Mouse (Mus musculus): Measurements from ENCODE around the gene Selenbp2.
"Not testable (repeated sequence)": the region's sequence is repeated elsewhere in the genome, so short reads cannot be mapped to it uniquely, and the experiment has no call there.

Gene Selenbp2

DNA sequence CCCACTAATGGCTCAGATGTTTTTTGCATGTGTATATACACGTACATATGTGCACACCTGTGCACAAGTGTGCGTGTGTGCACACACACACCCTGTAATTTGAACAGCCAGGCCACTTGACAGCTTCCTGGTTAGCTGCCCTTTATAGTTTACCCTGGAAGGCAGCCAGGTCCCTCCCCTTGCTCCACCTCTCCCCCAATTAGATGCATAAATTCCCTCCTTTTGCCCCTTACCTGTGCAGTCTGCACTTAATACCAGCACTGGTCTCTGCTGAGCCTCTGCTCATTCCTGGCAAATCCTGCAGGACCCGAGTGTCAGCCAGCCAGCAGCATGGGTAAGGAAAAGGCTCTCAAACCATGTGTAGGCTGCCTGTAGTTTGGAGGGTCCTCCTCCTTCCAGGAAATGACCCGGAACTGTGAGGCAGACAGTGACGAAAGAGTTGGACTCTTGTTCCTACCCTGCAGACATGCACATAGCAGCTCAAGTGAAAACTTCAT lies at the start of gene Selenbp2:
Gene Selenbp2 (plus strand): TSS at position 228 of the 497 bp plus-strand sequence.
- in situ Hi-C loops (cut with MboI; ENCODE audit: low sequenced_read_pairs) = no loop called here

DNA sequence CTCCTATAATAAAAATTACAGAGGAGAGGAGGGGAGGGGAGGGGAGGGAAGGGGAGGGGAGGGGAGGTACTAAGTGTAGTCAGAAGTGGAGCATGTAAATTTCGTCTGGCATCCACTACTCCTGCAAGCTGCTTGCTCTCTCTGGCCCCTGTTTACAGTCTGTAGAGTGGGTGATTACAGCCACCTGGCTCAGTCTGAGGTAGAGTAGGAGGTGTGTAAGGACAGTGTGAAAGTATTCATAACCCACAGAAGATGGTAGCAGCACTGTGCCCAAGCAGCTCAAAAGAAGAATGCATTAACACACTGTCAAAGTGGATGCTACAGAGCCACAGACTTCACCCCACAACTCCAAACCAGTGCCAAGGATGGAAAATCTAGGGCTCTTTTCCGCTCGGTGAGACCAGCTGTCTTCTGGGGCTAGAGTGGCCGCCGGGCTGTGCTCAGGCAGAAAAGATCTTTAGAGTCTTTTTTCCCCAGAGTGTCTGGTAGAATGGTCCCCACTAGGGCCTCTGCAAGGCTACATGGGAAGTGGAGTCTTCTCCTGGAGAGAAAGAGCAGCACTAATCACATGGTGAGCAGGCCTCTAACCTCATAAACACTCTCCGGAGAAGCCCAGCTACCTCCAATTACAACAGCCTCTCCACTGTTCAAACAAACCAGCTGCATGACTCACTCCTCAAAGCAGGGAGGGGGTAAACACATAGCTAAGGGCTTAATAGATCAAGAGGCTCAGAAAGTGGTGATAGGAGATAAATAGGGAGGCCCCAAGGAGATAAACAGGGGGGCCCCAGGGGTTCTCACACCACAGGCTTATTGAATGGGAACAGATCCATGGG lies 44.4 kb upstream of the Selenbp2 start:
- in situ Hi-C loops (cut with MboI; ENCODE audit: low sequenced_read_pairs) = no loop called here

DNA sequence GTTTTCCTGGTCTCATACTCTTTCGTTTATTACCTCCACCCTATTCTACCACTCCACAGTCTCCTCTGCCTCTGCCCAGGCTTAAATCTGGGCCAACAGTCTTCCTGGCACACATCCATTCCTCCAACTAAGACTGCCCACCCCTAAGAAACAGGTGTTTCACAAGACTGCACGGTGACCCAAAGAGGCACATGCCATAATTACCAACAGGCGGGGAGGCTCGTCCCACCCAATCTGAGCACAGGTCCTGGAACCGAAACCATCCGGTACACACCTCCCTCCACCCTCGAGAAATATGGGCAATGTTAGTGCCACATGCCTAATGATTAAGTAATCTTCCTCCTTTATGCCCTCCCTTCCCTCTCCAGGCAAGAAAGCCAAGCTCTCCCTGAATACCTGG lies 42.9 kb upstream of the Selenbp2 start:
- in situ Hi-C loops (cut with MboI; ENCODE audit: low sequenced_read_pairs) = no loop called here

DNA sequence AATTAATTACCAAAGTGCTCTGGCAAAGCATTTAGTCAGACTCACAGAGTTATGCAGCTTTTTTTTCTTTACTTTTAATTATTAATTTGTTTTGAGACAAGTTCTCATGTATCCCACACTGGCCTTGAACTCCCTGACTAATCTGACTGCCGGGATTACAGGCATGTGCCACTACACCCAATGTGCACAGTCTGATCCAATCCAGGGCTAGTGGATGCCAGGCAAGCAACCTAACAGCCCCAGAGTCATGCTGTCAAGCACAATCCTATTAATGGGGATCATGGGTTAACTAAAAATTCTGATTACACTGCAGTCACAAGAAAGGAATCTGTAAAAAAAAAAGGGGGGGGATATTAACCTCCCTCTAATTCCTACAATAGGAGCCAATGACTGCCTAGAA lies 39.4 kb upstream of the Selenbp2 start:
- in situ Hi-C loops (cut with MboI; ENCODE audit: low sequenced_read_pairs) = not testable (repeated sequence)

DNA sequence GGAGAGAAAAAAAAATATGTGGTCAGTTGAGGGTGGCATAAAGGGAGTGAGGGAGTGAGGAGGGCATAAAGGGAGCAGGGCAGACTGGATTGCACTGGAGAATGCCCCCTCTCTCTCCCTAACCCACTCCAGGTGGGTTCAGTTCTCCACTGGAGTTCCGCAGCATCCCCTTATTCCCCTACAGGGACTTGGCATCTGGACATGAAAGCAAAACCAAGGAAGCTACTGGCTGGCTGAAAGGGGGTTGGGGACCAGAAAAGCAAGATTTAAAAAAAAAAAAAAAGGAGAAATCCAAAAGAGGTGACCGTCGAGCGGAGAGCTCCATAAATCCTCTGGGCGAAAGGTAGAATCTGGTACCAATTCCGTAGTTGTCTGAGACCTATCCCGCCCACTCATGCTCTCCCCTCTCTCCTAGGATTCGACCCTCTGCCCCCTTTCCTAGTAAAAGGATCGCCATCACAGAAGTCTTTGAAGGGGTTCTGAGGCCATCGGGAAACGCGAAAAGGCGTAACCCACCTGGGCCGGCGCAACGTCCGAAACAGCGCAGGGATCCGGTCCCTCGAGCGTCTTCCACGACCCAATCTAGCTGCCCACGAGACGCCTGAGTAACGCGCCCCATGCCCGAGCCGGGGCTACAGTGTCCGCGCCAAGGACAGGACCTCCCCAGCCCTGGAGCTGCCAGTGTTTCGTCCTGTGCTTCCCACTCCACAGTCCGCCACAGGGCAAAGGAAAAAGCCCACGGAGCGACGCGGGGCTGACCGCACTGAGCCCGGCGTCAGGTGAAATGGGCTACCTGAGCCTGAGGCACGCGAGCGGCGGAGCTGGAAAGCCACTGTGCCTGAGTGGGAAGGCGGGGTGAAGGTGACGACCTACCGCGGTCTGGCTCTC lies 35.3 kb upstream of the Selenbp2 start:
- in situ Hi-C loops (cut with MboI; ENCODE audit: low sequenced_read_pairs) = not testable (repeated sequence)

DNA sequence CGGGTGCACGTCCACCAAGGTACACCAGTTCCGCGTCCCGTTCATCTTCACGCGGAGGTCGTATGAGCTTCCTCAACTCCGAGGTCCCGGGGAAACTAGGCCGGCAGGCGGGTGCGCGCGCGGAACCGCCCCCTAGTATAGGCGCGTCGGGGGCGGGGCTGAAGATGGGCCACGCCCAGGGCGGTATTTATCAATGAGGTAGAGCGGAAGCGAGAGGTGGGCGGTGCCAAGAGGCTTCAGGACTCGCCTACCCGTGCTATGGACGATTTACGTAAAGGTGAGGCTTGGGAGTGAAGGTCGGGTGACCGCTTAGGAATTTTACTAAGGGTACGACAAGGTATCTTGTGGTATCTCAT lies 34.6 kb upstream of the Selenbp2 start, which contains the start of gene Tuft1:
Gene Tuft1 (minus strand): TSS at position 133 of the 356 bp plus-strand sequence.
- in situ Hi-C loops (cut with MboI; ENCODE audit: low sequenced_read_pairs) = not testable (repeated sequence)

DNA sequence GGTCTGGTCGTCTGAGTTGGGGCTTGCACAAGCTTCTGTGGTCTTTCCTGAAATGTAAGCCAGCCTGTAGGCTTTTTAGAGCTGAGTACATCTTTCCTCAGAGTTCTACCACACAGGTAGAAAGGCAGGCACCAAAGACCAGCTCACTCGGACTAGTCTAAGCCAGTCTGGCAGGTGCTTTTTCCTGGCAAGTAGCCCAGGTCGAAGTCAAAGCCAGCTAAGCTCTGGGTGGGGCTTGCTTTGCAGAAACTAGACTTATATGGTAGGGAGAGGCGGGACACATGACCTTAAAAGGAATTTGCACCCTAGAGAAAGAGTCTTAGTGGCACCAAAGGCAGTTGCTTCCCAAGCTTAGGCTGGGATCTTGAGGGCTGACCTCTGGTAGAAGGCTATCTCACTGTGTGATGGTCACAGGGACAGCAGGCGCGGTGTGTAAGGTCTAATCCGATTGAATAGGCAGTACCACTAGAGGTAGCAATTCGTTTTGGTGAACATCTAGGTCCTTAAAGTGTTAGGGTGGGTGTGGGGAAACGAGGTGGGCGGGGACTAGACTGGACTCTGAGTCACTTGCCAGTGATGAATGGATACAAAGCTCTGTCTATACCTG lies 34.1 kb upstream of the Selenbp2 start:
- in situ Hi-C loops (cut with MboI; ENCODE audit: low sequenced_read_pairs) = not testable (repeated sequence)

DNA sequence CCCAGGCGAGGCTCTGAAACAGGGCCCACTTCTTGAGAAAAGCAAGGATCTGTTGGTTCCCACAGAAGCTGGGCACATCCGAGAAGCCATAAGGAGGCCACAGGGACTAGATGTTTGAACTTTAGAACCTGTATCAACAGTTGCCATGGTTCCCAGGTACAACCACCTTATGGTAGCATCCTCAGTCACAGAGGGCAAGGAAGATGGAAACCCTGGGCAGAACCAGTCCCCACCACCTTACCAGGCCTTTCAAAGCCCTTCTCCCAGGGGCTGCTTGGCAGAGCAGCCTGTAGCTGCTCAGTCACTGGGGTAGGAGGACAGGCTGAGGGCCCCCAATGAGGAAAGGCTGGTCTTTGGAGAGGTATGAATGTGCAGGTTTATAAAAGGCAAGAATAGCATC lies 32.5 kb upstream of the Selenbp2 start:
- in situ Hi-C loops (cut with MboI; ENCODE audit: low sequenced_read_pairs) = not testable (repeated sequence)

DNA sequence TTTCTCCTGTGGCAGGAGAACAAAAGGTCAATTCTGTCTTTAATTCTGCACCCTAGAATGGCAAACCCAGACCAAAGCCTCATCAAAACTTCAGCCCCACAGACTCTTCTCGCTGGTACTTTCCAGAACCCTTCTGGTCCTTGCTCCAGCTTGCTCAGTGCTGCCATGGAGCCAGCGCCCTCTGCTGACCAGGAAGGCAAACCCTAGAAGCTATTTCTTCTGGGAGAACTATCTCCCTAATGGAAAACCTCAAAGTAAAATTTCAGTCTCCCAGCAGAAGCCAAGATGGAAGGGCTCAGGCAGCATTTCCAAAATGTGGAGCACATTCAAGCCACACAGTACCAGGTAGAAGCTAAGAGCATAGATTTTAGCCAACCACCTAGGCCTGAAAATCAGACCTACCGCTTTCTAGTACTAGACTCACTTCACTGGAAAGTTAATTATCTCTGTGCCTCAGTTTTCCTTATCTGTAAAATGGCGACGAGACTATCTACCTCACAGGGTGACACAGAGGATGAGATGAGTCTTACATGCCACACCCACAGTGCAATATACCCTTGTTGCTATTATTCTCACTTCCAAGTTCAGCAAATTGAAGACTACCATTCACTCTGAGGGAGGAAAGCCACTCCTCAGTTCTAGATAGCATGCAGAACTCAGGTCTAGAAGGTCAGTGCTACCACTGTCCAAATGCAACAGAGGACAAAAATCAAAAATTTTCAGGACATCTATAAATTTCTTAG lies 28.1 kb upstream of the Selenbp2 start:
- in situ Hi-C loops (cut with MboI; ENCODE audit: low sequenced_read_pairs) = not testable (repeated sequence)

DNA sequence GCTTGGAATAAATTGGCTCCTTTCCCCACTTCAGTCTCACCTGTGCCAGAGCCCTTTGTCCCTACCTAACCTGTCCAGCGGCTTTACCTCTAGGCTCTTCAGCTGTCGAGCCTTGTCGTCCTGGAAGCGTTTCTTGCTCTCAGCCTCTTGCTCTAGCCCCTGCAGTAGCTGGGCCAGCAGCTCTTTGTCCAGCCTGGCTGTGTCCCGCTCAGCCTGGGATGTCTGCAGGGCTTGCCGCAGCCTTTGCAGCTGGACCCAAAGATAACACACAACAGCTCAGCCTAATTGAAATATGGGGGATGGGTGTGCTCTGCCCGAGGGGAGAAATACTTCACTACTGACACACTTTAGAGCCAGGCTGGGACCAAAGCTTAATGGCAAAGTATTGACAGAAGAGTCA lies 27.5 kb upstream of the Selenbp2 start:
- in situ Hi-C loops (cut with MboI; ENCODE audit: low sequenced_read_pairs) = not testable (repeated sequence)

DNA sequence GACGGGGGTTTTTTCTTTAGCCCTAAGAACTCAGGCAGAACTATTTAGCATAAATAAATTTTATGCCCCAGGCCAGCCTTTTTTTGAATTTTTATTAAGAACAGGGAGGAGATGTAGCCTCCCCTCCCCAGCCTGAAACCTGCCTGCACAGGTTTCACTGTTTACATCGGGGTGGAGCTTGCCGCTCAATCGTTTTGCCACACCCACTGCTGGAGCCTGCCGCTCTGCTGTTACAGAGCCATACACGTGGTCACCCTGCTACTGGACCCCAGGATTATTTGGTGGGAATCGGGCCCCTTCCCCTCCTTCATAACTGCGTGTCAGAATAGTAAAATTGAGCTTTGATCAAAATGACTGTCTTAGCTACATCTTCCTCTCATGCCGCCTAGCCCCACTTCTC lies 18.3 kb upstream of the Selenbp2 start:
- in situ Hi-C loops (cut with MboI; ENCODE audit: low sequenced_read_pairs) = not testable (repeated sequence)

DNA sequence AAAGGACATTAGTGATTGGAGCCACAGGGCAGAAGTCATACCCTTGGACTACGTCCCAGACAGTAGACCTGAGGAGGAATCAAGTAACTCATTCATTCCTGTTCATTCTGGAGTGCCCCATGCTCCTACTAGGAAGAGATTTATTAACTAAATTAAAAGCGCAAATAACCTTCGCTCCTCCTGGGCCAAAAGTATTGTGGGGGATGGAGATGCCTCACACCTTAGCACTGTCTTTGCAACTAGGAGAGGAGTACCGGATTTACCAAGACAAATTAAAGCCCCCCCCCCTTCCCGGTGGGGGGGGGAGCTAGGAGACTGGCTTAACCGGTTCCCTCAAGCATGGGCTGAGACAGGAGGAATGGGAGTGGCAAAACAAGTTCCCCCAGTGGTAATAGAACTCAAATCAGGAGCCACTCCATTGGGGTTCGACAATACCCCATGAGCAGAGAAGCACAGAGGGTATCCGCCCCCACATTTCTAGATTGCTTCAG lies 14.0 kb upstream of the Selenbp2 start:
- in situ Hi-C loops (cut with MboI; ENCODE audit: low sequenced_read_pairs) = no loop called here

DNA sequence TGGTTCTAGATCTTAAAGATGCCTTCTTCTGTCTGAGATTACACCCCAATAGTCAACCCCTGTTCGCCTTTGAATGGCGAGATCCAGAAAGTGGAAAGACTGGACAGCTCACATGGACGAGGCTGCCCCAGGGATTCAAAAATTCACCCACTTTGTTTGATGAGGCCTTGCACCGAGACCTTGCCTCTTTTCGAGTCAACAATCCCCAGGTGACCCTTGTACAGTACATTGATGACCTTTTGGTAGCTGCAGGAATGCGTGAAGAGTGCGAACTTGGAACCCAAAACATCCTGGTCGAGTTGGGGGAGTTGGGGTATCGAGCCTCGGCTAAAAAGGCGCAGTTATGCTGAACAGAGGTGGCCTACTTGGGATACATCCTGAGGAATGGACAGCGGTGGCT lies 13.3 kb upstream of the Selenbp2 start:
- in situ Hi-C loops (cut with MboI; ENCODE audit: low sequenced_read_pairs) = not testable (repeated sequence)

DNA sequence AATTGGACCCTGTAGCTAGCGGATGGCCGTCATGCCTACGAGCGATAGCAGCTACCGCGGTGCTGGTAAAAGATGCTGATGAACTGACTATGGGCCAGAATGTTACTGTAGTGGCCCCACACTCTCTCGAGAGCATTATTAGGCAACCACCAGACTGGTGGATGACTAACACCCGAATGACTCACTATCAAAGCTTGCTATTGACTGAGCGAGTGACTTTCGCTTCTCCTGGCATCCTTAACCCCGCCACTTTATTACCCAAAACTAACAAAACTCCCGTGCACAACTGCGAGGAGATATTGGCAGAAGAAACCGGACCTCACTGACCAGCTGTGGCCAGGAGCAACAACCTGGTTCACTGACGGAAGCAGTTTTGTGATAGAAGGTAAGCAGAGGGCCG lies 12.6 kb upstream of the Selenbp2 start:
- in situ Hi-C loops (cut with MboI; ENCODE audit: low sequenced_read_pairs) = no loop called here

DNA sequence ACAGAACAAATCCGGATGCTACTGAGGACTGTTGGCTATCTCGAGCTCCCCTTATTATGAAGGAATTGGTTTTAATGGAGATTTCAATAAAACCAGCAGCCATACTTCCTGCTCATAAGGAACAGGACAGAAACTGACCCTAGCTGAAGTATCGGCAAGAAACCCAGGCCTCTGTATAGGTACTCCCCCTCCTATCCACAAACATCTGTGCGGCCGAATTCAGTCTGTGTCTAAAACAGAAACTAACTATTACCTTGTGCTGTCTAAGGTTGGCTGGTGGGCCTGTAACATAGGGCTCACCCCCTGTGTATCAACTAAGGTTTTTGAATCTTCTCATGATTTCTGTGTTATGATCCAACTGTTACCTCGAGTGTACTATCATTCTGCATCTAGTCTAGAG lies 9.7 kb upstream of the Selenbp2 start:
- in situ Hi-C loops (cut with MboI; ENCODE audit: low sequenced_read_pairs) = no loop called here

DNA sequence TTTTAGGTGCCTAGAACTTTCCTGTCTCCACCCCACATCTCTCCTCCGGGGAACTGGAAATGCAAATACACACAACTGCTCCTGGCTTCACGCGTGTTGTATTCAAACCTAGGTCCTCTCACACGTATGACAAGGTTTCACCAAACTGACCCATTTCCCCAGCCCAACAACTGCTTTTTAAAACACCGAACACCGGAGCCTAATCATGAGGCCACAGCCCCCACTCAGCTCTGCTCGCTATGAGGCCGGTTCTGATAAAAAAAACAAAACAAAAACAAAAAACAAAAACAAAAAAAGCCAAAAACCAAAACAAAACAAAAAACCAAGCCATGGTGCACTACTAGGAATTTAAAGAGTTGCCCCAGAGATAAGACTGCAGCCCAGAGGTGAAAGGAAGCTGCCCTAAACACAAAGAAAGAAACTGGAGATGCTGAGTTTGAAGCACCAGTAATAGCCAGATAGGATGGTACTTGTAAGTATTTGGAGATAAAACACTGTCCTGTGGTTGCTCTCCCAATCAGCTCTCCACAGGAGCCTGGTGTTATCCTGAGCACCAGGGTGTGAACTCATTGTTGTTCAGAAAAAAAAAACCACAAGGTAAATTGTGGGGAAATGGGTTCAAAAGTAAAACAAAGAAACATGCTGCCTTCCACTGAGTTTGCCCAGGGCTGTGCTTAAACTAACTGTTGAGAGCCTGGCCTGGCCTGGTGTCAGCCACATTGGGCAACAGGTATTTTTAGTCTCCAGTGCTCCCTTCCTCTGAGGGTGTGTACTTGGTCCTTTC lies 7.2 kb upstream of the Selenbp2 start:
- in situ Hi-C loops (cut with MboI; ENCODE audit: low sequenced_read_pairs) = not testable (repeated sequence)

DNA sequence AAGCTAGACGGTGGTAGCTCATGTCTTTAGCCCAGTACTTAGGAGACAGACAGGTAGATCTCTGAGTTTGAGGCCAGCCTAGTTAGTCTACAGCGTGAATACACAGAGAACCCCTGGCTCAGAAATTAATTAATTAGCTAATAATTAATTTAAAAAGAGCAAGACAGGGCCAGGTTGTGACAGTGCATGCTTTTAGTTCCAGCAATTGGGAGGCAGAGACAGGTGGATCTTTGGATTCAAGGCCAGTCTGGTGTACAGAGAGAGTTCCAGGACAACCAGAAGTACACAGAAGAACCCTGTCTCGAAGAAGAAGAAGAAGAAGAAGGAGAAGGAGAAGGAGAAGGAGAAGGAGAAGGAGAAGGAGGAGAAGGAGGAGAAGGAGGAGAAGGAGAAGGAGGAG lies 4.7 kb upstream of the Selenbp2 start:
- in situ Hi-C loops (cut with MboI; ENCODE audit: low sequenced_read_pairs) = not testable (repeated sequence)

DNA sequence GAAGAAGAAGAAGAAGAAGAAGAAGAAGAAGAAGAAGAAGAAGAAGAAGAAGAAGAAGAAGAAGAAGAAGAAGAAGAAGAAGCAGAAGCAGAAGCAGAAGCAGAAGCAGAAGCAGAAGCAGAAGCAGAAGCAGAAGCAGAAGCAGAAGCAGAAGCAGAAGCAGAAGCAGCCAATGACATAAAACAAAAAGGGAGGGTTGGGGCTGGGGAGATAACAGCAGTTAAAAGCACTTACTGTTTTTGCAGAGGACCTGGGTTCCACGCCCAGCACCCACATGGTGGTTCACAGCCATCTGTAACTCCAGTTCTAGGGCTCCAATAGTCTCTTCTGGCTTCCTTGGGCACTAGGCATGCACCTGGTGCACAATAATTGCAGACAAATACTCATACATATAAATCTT lies 4.2 kb upstream of the Selenbp2 start:
- in situ Hi-C loops (cut with MboI; ENCODE audit: low sequenced_read_pairs) = not testable (repeated sequence)

DNA sequence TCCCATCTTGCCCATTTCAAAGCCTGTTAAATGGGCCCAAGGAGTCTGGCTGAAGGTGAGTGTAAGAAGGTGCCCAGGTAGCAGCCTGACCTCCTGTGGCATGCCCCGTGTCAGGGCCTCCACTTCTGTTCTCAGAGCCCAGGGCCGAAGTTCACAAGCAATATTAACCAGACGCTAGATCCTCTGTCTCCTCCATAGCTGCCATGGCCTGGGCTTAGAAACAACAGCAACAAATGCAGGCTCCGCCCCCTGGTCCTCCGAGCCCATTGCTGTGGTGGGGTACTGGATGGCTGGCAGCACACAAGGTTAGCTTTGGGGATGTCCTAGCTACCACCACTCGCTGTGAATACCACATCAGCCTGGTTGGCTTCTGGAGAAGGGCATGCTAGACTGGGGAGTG lies 3.2 kb upstream of the Selenbp2 start:
- in situ Hi-C loops (cut with MboI; ENCODE audit: low sequenced_read_pairs) = not testable (repeated sequence)

Data from CH12F3 (cell line).